Mouse (Mus musculus): ENCODE measurements around the gene Trove2. TPM values are rescaled to one million over a fixed set of nuclear protein-coding genes. Genes with fewer than 3 reads are reported as not detected.
"Not testable (repeated sequence)": the region's sequence is repeated elsewhere in the genome, so short reads cannot be mapped to it uniquely, and the experiment has no call there.

Gene Trove2
- polyA plus RNA-seq, 1 experiment from 2014 or later, result 27.4 TPM

GRCm38 (mm10) chr1:143724456-143725064, 52.3 kb downstream of the Trove2 start:
- no peak for ATAC-seq

GRCm38 (mm10) chr1:143716038-143716437, 60.8 kb downstream of the Trove2 start, which contains the start of gene Glrx2:
TSS of gene Glrx2 (plus strand) at chr1:143716338.
- ATAC-seq, result not testable (repeated sequence)

More at GRCm38 (mm10) chr1:143724456-143725064, 52.3 kb downstream of the Trove2 start:
- Histone ChIP-seq H3K27ac (ENCODE audit: low read depth, low read length) (no peak overlapping the region), H3K9ac (ENCODE audit: low read depth, low read length) (no peak overlapping the region), H3K4me2 (ENCODE audit: low read length) (no peak overlapping the region), H3K4me3 (ENCODE audit: low read length) (no peak overlapping the region), H3K4me1 (ENCODE audit: control insufficient read depth, insufficient read depth, low read depth, low read length) (no peaks in the 10 kb centered on the region), H3K9me3 (ENCODE audit: control insufficient read depth, low read length) (no peaks in the 10 kb centered on the region), H3K36me3 (ENCODE audit: control insufficient read depth, insufficient read depth, low read length) (no peaks in the 10 kb centered on the region), H3K27me3 (replicated peaks; ENCODE audit: control insufficient read depth, insufficient read depth, low read length) (no peaks in the 10 kb centered on the region)
- 89% methylated on average over 5 of the region's 5 CpGs for WGBS

GRCm38 (mm10) chr1:143710627-143710976, 66.3 kb downstream of the Trove2 start:
- ATAC-seq, result no peak
- no peak overlapping the region for H3K4me3 ChIP-seq (ENCODE audit: low read length)
- H3K27me3 ChIP-seq (replicated peaks; ENCODE audit: control insufficient read depth, insufficient read depth, low read length), result no peaks in the 10 kb centered on the region
- no peaks in the 10 kb centered on the region for H3K9me3 ChIP-seq (ENCODE audit: control insufficient read depth, low read length)
- no peak overlapping the region for H3K4me2 ChIP-seq (ENCODE audit: low read length)
- WGBS, result 75% methylated on average over 5 of the region's 5 CpGs
- no peaks in the 10 kb centered on the region for H3K36me3 ChIP-seq (ENCODE audit: control insufficient read depth, insufficient read depth, low read length)
- no peaks in the 10 kb centered on the region for H3K4me1 ChIP-seq (ENCODE audit: control insufficient read depth, insufficient read depth, low read depth, low read length)
- no peak overlapping the region for H3K9ac ChIP-seq (ENCODE audit: low read depth, low read length)
- H3K27ac ChIP-seq (ENCODE audit: low read depth, low read length), result no peak overlapping the region

More at GRCm38 (mm10) chr1:143716038-143716437, 60.8 kb downstream of the Trove2 start, which contains the start of gene Glrx2:
- H3K27ac ChIP-seq (ENCODE audit: low read depth, low read length); H3K4me1 ChIP-seq (ENCODE audit: control insufficient read depth, insufficient read depth, low read depth, low read length); H3K9me3 ChIP-seq (ENCODE audit: control insufficient read depth, low read length); H3K4me3 ChIP-seq (ENCODE audit: low read length); H3K27me3 ChIP-seq (replicated peaks; ENCODE audit: control insufficient read depth, insufficient read depth, low read length); H3K36me3 ChIP-seq (ENCODE audit: control insufficient read depth, insufficient read depth, low read length); H3K9ac ChIP-seq (ENCODE audit: low read depth, low read length); H3K4me2 ChIP-seq (ENCODE audit: low read length): not testable (repeated sequence)
- WGBS, result no CpG with 5 or more reads among the region's 2 CpGs

GRCm38 (mm10) chr1:143709966-143710626, 66.8 kb downstream of the Trove2 start:
- no peaks in the 10 kb centered on the region for H3K36me3 ChIP-seq (ENCODE audit: control insufficient read depth, insufficient read depth, low read length)
- H3K4me1 ChIP-seq (ENCODE audit: control insufficient read depth, insufficient read depth, low read depth, low read length), result no peaks in the 10 kb centered on the region
- no peaks in the 10 kb centered on the region for H3K9me3 ChIP-seq (ENCODE audit: control insufficient read depth, low read length)
- no peak for ATAC-seq
- 65% methylated on average over 7 of the region's 7 CpGs for WGBS
- H3K4me3 ChIP-seq (ENCODE audit: low read length), result no peak overlapping the region
- H3K27me3 ChIP-seq (replicated peaks; ENCODE audit: control insufficient read depth, insufficient read depth, low read length), result no peaks in the 10 kb centered on the region
- no peak overlapping the region for H3K27ac ChIP-seq (ENCODE audit: low read depth, low read length)
- no peak overlapping the region for H3K9ac ChIP-seq (ENCODE audit: low read depth, low read length)
- no peak overlapping the region for H3K4me2 ChIP-seq (ENCODE audit: low read length)

GRCm38 (mm10) chr1:143708361-143708760, 68.5 kb downstream of the Trove2 start:
- Histone ChIP-seq H3K9ac (ENCODE audit: low read depth, low read length) (no peak overlapping the region), H3K9me3 (ENCODE audit: control insufficient read depth, low read length) (no peaks in the 10 kb centered on the region), H3K4me2 (ENCODE audit: low read length) (no peak overlapping the region), H3K4me3 (ENCODE audit: low read length) (no peak overlapping the region), H3K27ac (ENCODE audit: low read depth, low read length) (no peak overlapping the region), H3K36me3 (ENCODE audit: control insufficient read depth, insufficient read depth, low read length) (no peaks in the 10 kb centered on the region), H3K4me1 (ENCODE audit: control insufficient read depth, insufficient read depth, low read depth, low read length) (no peaks in the 10 kb centered on the region), H3K27me3 (replicated peaks; ENCODE audit: control insufficient read depth, insufficient read depth, low read length) (no peaks in the 10 kb centered on the region)
- ATAC-seq, result no peak
- WGBS, result 76% methylated on average over 6 of the region's 6 CpGs

GRCm38 (mm10) chr1:143707006-143707405, 69.9 kb downstream of the Trove2 start:
- Histone ChIP-seq H3K9ac (ENCODE audit: low read depth, low read length) (no peak overlapping the region), H3K27me3 (replicated peaks; ENCODE audit: control insufficient read depth, insufficient read depth, low read length) (no peaks in the 10 kb centered on the region), H3K4me3 (ENCODE audit: low read length) (no peak overlapping the region), H3K9me3 (ENCODE audit: control insufficient read depth, low read length) (no peaks in the 10 kb centered on the region), H3K4me2 (ENCODE audit: low read length) (no peak overlapping the region), H3K36me3 (ENCODE audit: control insufficient read depth, insufficient read depth, low read length) (no peaks in the 10 kb centered on the region), H3K27ac (ENCODE audit: low read depth, low read length) (no peak overlapping the region), H3K4me1 (ENCODE audit: control insufficient read depth, insufficient read depth, low read depth, low read length) (no peaks in the 10 kb centered on the region)
- ATAC-seq, result no peak
- WGBS, result 41% methylated on average over 4 of the region's 4 CpGs

- peak within 1 kb of the TSS; percentile 76 for H3K4me3 ChIP-seq (ENCODE audit: low read length)
- H3K4me1 ChIP-seq (ENCODE audit: control insufficient read depth, insufficient read depth, low read depth, low read length), result peaks cover 11% of the 10 kb centered on the region
- H3K27ac ChIP-seq (ENCODE audit: low read depth, low read length), result peak within 1 kb of the TSS; percentile 94
- H3K36me3 ChIP-seq (ENCODE audit: control insufficient read depth, insufficient read depth, low read length), result peaks cover 2% of the 10 kb centered on the region; the same call in 1 of the 2 replicates
- no peaks in the 10 kb centered on the region for H3K9me3 ChIP-seq (ENCODE audit: control insufficient read depth, low read length)
- H3K27me3 ChIP-seq (replicated peaks; ENCODE audit: control insufficient read depth, insufficient read depth, low read length), result no peaks in the 10 kb centered on the region
- peak within 1 kb of the TSS; percentile 94 for H3K9ac ChIP-seq (ENCODE audit: low read depth, low read length)
- peak; percentile 100 for ATAC-seq
- peak within 1 kb of the TSS; percentile 86 for H3K4me2 ChIP-seq (ENCODE audit: low read length)
- under 1% methylated on average over 67 of the region's 74 CpGs for WGBS
Measured at GRCm38 (mm10) chr1:143702741-143703262, 74.1 kb downstream of the Trove2 start, which contains the start of gene Cdc73. TSS of gene Cdc73 (minus strand) at chr1:143702893.

GRCm38 (mm10) chr1:143702141-143702740, 74.6 kb downstream of the Trove2 start:
- Histone ChIP-seq H3K4me2 (ENCODE audit: low read length) (peak overlapping the region; percentile 85), H3K9me3 (ENCODE audit: control insufficient read depth, low read length) (no peaks in the 10 kb centered on the region), H3K36me3 (ENCODE audit: control insufficient read depth, insufficient read depth, low read length) (peaks cover 2% of the 10 kb centered on the region; the same call in 1 of the 2 replicates), H3K27ac (ENCODE audit: low read depth, low read length) (peak overlapping the region; percentile 94), H3K4me1 (ENCODE audit: control insufficient read depth, insufficient read depth, low read depth, low read length) (peaks cover 11% of the 10 kb centered on the region), H3K9ac (ENCODE audit: low read depth, low read length) (peak overlapping the region; percentile 94), H3K27me3 (replicated peaks; ENCODE audit: control insufficient read depth, insufficient read depth, low read length) (no peaks in the 10 kb centered on the region), H3K4me3 (ENCODE audit: low read length) (peak overlapping the region; percentile 76)
- 0% methylated on average over 32 of the region's 48 CpGs for WGBS
- ATAC-seq, result peak; percentile 84

GRCm38 (mm10) chr1:143701736-143702135, 75.1 kb downstream of the Trove2 start:
- no peaks in the 10 kb centered on the region for H3K9me3 ChIP-seq (ENCODE audit: control insufficient read depth, low read length)
- peak overlapping the region; percentile 94 for H3K9ac ChIP-seq (ENCODE audit: low read depth, low read length)
- peak overlapping the region; percentile 76 for H3K4me3 ChIP-seq (ENCODE audit: low read length)
- no peak for ATAC-seq
- 0% methylated on average over 13 of the region's 13 CpGs for WGBS
- H3K27me3 ChIP-seq (replicated peaks; ENCODE audit: control insufficient read depth, insufficient read depth, low read length), result no peaks in the 10 kb centered on the region
- H3K4me2 ChIP-seq (ENCODE audit: low read length), result peak overlapping the region; percentile 85
- H3K4me1 ChIP-seq (ENCODE audit: control insufficient read depth, insufficient read depth, low read depth, low read length), result peaks cover 11% of the 10 kb centered on the region
- peak overlapping the region; percentile 94 for H3K27ac ChIP-seq (ENCODE audit: low read depth, low read length)
- H3K36me3 ChIP-seq (ENCODE audit: control insufficient read depth, insufficient read depth, low read length), result peaks cover 2% of the 10 kb centered on the region; the same call in 1 of the 2 replicates

Data from hindbrain, embryonic 16.5 days (tissue).